Mouse (Mus musculus) liver, postnatal 0 days (tissue): ENCODE results near the gene Olfr1371. TPM values are rescaled to one million over a fixed set of nuclear protein-coding genes. Genes with fewer than 3 reads are reported as not detected.

ENCODE experiments used
- ATAC-seq: fragments of 200-750 bp; cut with Nextera tagmentation; 2 replicates; pipeline ENCODE4 v1.8.0; 2017; ENCODE audit warnings: mild to moderate bottlenecking, moderate library complexity
- DNase-seq: peaks from one replicate; pipeline ENCODE4 v3.0.0-alpha.2; 2016
- H3K27ac ChIP-seq: fragments of 300-500 bp; sonication (generic); 2 replicates; pipeline ENCODE4 v1.5.1; 2014; ENCODE audit warnings: antibody characterized with exemption, moderate library complexity, mild to moderate bottlenecking, low read depth
- H3K27me3 ChIP-seq: fragments of 300-500 bp; sonication (generic); 2 replicates; pipeline ENCODE4 v1.6.1; 2014; ENCODE audit warnings: low read length, control low read depth, mixed read lengths; ENCODE audit not compliant: insufficient read depth
- H3K36me3 ChIP-seq: fragments of 300-500 bp; sonication (generic); replicated peaks from 2 replicates; pipeline ENCODE4 v1.6.1; 2014; ENCODE audit warnings: mild to moderate bottlenecking, control low read depth, low read length, moderate library complexity, mixed read lengths; ENCODE audit not compliant: insufficient read depth
- H3K4me1 ChIP-seq: fragments of 300-500 bp; sonication (generic); 2 replicates; pipeline ENCODE4 v1.6.1; 2014; ENCODE audit warnings: antibody characterized with exemption, mild to moderate bottlenecking, control low read depth; ENCODE audit not compliant: insufficient read depth
- H3K4me2 ChIP-seq: fragments of 300-500 bp; sonication (generic); 2 replicates; pipeline ENCODE4 v1.6.1; 2014; ENCODE audit warnings: low read depth, mild to moderate bottlenecking, low read length, moderate library complexity, mixed read lengths
- H3K4me3 ChIP-seq: fragments of 300-500 bp; sonication (generic); 2 replicates; pipeline ENCODE4 v1.5.1; 2014; ENCODE audit warnings: low read depth, low read length
- H3K9ac ChIP-seq: fragments of 300-500 bp; sonication (generic); replicated peaks from 2 replicates; pipeline ENCODE4 v1.6.1; 2014; ENCODE audit warnings: mild to moderate bottlenecking, moderate library complexity
- H3K9me3 ChIP-seq: fragments of 300-500 bp; sonication (generic); 2 replicates; pipeline ENCODE4 v1.6.1; 2016; ENCODE audit warnings: mild to moderate bottlenecking, control low read depth, low read length, mixed read lengths
- CTCF ChIP-seq: sonication (generic); IDR thresholded peaks from 2 replicates; pipeline ENCODE4 v1.5.1; 2016; ENCODE audit warnings: antibody characterized with exemption, low read depth
- EP300 ChIP-seq: IDR thresholded peaks from 2 replicates; pipeline ENCODE4 v1.6.1; 2016; ENCODE audit warnings: antibody characterized with exemption, low read depth, mild to moderate bottlenecking
- WGBS: fragments of 180-500 bp; shearing (Covaris S2); extraction: QIAGEN DNeasy Blood & Tissue Kit; methylation state at CpG from one replicate; pipeline ENCODE4 v1.1.7; 2014; ENCODE audit not compliant: insufficient replicate concordance; 5-methylcytosine and 5-hydroxymethylcytosine counted together
- polyA plus RNA-seq: library from polyadenylated mRNA; unstranded; fragments of >200 nt; fragmentation: Nextera tagmentation; extraction: Ambion mirVana; gene quantifications from 2 replicates; pipeline ENCODE4 v1.2.1, GENCODE M21; 2015

Gene Olfr1371
- polyA plus RNA-seq, 1 experiment from 2014 or later, result not detected

DNA sequence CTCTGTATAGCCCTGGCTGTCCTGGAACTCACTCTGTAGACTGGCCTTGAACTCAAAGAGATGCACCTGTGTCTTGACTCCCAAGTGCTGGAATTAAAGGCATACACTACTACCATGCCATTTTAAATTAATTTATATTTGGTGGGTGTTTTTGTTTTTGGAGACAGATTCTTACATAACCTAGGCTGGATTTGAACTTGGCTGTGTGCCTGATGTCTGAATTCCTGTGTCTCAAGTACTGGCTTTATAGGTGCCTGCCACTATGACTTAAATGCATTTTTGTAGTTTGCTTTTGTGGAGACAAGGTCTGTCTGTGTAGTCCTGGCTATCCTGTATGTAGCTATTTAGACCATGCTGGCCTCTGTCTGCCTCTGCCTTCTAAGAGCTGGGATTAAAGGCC lies 20.7 kb upstream of the Olfr1371 start:
- Histone ChIP-seq H3K9ac (no peak overlapping the region), H3K4me2 (peak overlapping the region; percentile 15; the same call in 1 of the 2 replicates), H3K27me3 (no peaks in the 10 kb centered on the region), H3K4me1 (peaks cover 21% of the 10 kb centered on the region), H3K27ac (peak overlapping the region; percentile 24; the same call in 1 of the 2 replicates), H3K9me3 (no peaks in the 10 kb centered on the region), H3K36me3 (peaks cover 19% of the 10 kb centered on the region), H3K4me3 (no peak overlapping the region)
- no peak for ATAC-seq
- DNase-seq, result no peak
- no peak for TF ChIP-seq EP300
- no peak for TF ChIP-seq CTCF

- no peak overlapping the region for H3K27ac ChIP-seq
- H3K9ac ChIP-seq, result peak overlapping the region; percentile 89; the same call in 1 of the 2 replicates
- DNase-seq, result no peak
These were observed 20.1 kb upstream of the Olfr1371 start for GRCm38 (mm10) chr11:52233906-52234305.

DNA sequence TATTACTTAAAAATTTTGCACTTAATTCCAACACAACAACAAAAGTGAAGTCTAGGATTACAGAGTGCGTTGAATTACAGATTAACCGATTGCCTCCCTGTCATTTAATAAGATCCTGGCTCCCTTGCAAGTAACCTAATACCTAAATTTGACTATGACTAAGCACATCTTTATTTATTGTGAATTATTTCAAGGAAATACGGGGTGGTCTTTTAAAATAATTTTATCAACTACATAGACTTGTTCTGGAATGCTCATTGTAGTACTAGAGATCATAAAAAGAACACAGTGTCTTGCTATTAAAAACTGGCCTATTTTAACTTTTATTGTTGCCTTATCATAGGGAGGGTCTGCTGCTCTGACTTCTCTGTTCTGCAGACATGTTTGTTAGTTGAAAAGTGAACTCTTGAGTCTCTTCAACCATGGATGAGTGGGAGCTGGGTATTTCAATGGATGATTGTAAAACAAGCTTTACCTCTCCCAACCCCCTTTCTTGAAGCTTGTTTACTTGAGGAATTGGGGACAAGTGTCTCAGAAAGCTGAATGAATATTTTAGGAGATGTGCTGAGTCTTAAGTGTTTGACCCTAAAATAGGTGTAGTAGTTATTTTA lies 19.4 kb upstream of the Olfr1371 start:
- H3K9ac ChIP-seq, result peak overlapping the region; percentile 89

More at GRCm38 (mm10) chr11:52233906-52234305, 20.1 kb upstream of the Olfr1371 start:
- ATAC-seq, result no peak
- Histone ChIP-seq H3K9me3 (no peaks in the 10 kb centered on the region), H3K4me2 (peak overlapping the region; percentile 74; the same call in 1 of the 2 replicates), H3K27me3 (no peaks in the 10 kb centered on the region), H3K36me3 (peaks cover 15% of the 10 kb centered on the region), H3K4me1 (peaks cover 21% of the 10 kb centered on the region), H3K4me3 (peak overlapping the region; percentile 81; the same call in 1 of the 2 replicates)
- no peak for TF ChIP-seq CTCF
- WGBS, result 87% methylated on average over 1 of the region's 1 CpGs

GRCm38 (mm10) chr11:52231606-52232541 lies 18.1 kb upstream of the Olfr1371 start, which contains the start of gene Skp1a:
Skp1a (plus strand) TSS chr11:52231995.
- Histone ChIP-seq H3K9me3 (no peaks in the 10 kb centered on the region), H3K4me2 (peak within 1 kb of the TSS; percentile 74), H3K4me1 (peaks cover 21% of the 10 kb centered on the region), H3K36me3 (peaks cover 3% of the 10 kb centered on the region; the same call in 1 of the 2 replicates), H3K27ac (peak within 1 kb of the TSS; percentile 99), H3K27me3 (no peaks in the 10 kb centered on the region), H3K4me3 (peak within 1 kb of the TSS; percentile 81), H3K9ac (peak within 1 kb of the TSS; percentile 89)
- 0 out of 2 replicates have a peak, but pooled peaks have one; percentile 3 for TF ChIP-seq CTCF
- peak; percentile 80; the same call in 1 of the 2 replicates for TF ChIP-seq EP300
- DNase-seq (peak; percentile 94), ATAC-seq (peak; percentile 90)
- under 1% methylated on average over 70 of the region's 87 CpGs for WGBS

More for the DNA sequence above, 19.4 kb upstream of the Olfr1371 start:
- H3K4me3 ChIP-seq, result peak overlapping the region; percentile 81
- H3K27me3 ChIP-seq, result no peaks in the 10 kb centered on the region
- ATAC-seq (no peak), DNase-seq (no peak)
- H3K9me3 ChIP-seq, result no peaks in the 10 kb centered on the region
- 20% methylated on average over 3 of the region's 3 CpGs for WGBS
- peak overlapping the region; percentile 74 for H3K4me2 ChIP-seq
- H3K4me1 ChIP-seq, result peaks cover 21% of the 10 kb centered on the region
- peaks cover 15% of the 10 kb centered on the region for H3K36me3 ChIP-seq
- no peak for TF ChIP-seq EP300
- no peak for TF ChIP-seq CTCF
- 0 out of 2 replicates have a peak overlapping the region, but pooled peaks have one; percentile 23 for H3K27ac ChIP-seq

GRCm38 (mm10) chr11:52230694-52231093 lies 16.9 kb upstream of the Olfr1371 start:
- WGBS, result 56% methylated on average over 5 of the region's 5 CpGs
- DNase-seq (no peak), ATAC-seq (no peak)
- Histone ChIP-seq H3K4me3 (peak overlapping the region; percentile 81; the same call in 1 of the 2 replicates), H3K9me3 (no peaks in the 10 kb centered on the region), H3K9ac (peak overlapping the region; percentile 89; the same call in 1 of the 2 replicates), H3K27ac (peak overlapping the region; percentile 99; the same call in 1 of the 2 replicates), H3K36me3 (no peaks in the 10 kb centered on the region), H3K27me3 (no peaks in the 10 kb centered on the region), H3K4me1 (peaks cover 21% of the 10 kb centered on the region), H3K4me2 (peak overlapping the region; percentile 74)
- TF ChIP-seq CTCF, result no peak
- no peak for TF ChIP-seq EP300
